Mouse (Mus musculus) lung, embryonic 16.5 days (tissue): ENCODE measurements at regions not wholly inside any gene's neighbourhood (a gene's known extent, or its start where the extent isn't known, plus 50 kb on each side); places are given as distances from the start of the nearest gene placed in this dataset.
A peak's percentile ranks its signal among the peaks of the same experiment; 100 is the strongest.

ENCODE experiments used
- ATAC-seq: fragments of 200-750 bp; cut with Nextera tagmentation; 2 replicates; pipeline ENCODE4 v1.8.0; 2017; ENCODE audit warnings: low read depth, mild to moderate bottlenecking, moderate library complexity
- H3K27ac ChIP-seq: fragments of 300-500 bp; sonication (generic); 2 replicates; pipeline ENCODE4 v1.5.1; 2014; ENCODE audit warnings: mild to moderate bottlenecking, control low read depth, low read length
- H3K27me3 ChIP-seq: fragments of 300-500 bp; sonication (generic); 2 replicates; pipeline ENCODE4 v1.6.1; 2014; ENCODE audit warnings: low read depth, low read length, mixed read lengths; ENCODE audit not compliant: control insufficient read depth, insufficient read depth
- H3K36me3 ChIP-seq: fragments of 300-500 bp; sonication (generic); 2 replicates; pipeline ENCODE4 v1.6.1; 2014; ENCODE audit warnings: low read length; ENCODE audit not compliant: control insufficient read depth, insufficient read depth
- H3K4me1 ChIP-seq: fragments of 300-500 bp; sonication (generic); replicated peaks from 2 replicates; pipeline ENCODE4 v1.6.1; 2014; ENCODE audit warnings: low read length, mixed read lengths; ENCODE audit not compliant: control insufficient read depth, insufficient read depth
- H3K4me2 ChIP-seq: fragments of 300-500 bp; sonication (generic); 2 replicates; pipeline ENCODE4 v1.6.1; 2014; ENCODE audit warnings: low read depth, low read length, control low read depth
- H3K4me3 ChIP-seq: fragments of 300-500 bp; sonication (generic); 2 replicates; pipeline ENCODE4 v1.5.1; 2014; ENCODE audit warnings: mild to moderate bottlenecking, low read length, control low read depth
- H3K9ac ChIP-seq: fragments of 300-500 bp; sonication (generic); 2 replicates; pipeline ENCODE4 v1.6.1; 2014; ENCODE audit warnings: low read length, control low read depth
- H3K9me3 ChIP-seq: fragments of 300-500 bp; sonication (generic); 2 replicates; pipeline ENCODE4 v1.6.1; 2016; ENCODE audit warnings: low read length; ENCODE audit not compliant: control insufficient read depth
- WGBS: fragments of 180-500 bp; shearing (Covaris S2); extraction: QIAGEN DNeasy Blood & Tissue Kit; methylation state at CpG from one replicate; pipeline ENCODE4 v1.1.7; 2014; 5-methylcytosine and 5-hydroxymethylcytosine counted together

DNA sequence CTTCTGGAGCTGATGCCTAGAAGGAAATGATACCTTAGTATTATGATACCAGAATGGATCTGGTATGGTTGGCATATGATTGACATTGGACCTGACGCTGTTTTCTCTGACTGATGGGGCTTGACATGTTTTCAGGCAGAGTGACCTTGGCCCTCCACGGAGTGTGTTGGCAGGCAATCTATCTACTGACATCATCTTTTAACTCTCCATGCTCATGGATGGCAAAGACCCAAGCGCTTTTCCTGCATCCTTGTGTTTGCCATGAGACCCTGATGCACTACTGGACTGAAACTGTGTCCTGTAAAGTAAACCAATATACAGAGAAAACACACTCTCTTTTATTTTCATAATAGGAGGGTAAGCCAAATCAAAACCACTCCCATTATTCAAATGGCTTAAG is 872.1 kb downstream of the A830018L16Rik start:
- Histone ChIP-seq H3K4me2 (no peak overlapping the region), H3K27me3 (no peaks in the 10 kb centered on the region), H3K36me3 (no peaks in the 10 kb centered on the region), H3K9ac (no peak overlapping the region), H3K27ac (no peak overlapping the region), H3K4me3 (no peak overlapping the region), H3K9me3 (no peaks in the 10 kb centered on the region), H3K4me1 (no peaks in the 10 kb centered on the region)
- no peak for ATAC-seq
- 53% methylated on average over 3 of the region's 3 CpGs for WGBS

DNA sequence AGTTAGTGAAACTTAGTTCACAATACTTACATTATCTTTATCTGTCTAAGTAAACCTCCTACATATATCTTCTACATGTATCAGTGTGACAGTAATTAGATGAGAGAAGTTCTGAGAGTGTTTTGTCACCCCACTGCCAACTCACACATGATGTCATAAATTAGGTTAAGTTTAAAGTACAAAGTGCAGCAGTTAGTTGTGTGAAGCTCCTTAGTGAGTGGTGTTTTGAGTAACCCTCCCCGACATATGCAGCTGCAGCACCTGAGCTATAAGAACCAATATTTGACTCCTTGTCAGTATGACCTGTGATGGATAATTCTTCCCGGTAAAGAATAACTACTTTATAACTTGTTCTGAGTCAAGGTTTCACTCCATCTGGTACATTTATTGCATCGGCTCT is 874.6 kb downstream of the A830018L16Rik start:
- H3K4me3 ChIP-seq, result no peak overlapping the region
- H3K9me3 ChIP-seq, result no peaks in the 10 kb centered on the region
- H3K9ac ChIP-seq, result no peak overlapping the region
- H3K36me3 ChIP-seq, result no peaks in the 10 kb centered on the region
- no peaks in the 10 kb centered on the region; the same call in 1 of the 2 replicates for H3K4me1 ChIP-seq
- no peak for ATAC-seq
- no peaks in the 10 kb centered on the region for H3K27me3 ChIP-seq
- WGBS, result 53% methylated on average over 3 of the region's 3 CpGs
- H3K27ac ChIP-seq, result no peak overlapping the region
- no peak overlapping the region for H3K4me2 ChIP-seq

DNA sequence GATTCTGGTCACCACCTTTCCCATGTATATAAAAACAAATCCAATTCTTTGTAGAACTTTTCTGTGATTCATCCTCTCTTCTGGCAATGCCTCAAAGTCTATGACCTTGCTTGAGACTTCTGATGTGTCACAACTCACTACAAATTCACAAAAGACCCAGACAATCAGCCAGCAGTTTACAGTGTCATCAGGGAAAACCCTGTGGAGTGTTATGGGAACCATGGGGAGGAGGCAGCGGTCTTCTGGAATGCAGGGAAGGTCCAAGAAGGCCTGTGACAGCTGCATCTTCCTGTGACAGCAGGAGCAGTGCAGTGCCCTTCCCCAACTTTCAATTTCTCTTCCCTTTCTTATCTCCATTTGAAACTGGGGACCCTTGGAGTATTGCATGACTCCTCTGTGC is 877.9 kb downstream of the A830018L16Rik start:
- no peaks in the 10 kb centered on the region for H3K27me3 ChIP-seq
- H3K4me2 ChIP-seq, result no peak overlapping the region
- no peaks in the 10 kb centered on the region for H3K9me3 ChIP-seq
- no peaks in the 10 kb centered on the region; the same call in 1 of the 2 replicates for H3K4me1 ChIP-seq
- H3K4me3 ChIP-seq, result no peak overlapping the region
- peak; percentile 73 for ATAC-seq
- no peak overlapping the region for H3K27ac ChIP-seq
- H3K9ac ChIP-seq, result no peak overlapping the region
- H3K36me3 ChIP-seq, result no peaks in the 10 kb centered on the region
- WGBS, result 25% methylated on average over 1 of the region's 1 CpGs

DNA sequence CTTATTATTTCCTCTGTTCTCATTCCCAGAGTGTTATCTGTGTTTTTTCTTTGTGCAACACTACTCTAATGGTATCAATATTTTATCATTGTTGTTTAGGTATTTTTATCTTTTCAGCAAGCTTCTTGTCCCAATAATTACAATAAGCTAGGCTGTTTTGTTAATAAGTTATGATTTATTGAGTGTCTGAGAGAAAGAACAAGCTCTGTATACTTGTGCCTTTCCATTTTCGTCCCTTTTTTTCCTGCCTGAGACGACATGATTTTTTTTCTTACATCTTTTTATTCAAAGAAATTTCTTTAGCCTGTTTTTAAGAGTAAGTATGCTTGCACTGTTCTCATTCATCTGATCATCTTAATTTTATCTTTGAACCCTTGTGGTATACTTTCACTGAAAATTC is 904.1 kb downstream of the A830018L16Rik start:
- H3K9me3 ChIP-seq, result no peaks in the 10 kb centered on the region
- WGBS, result 33% methylated on average over 2 of the region's 2 CpGs
- H3K27me3 ChIP-seq, result no peaks in the 10 kb centered on the region
- ATAC-seq, result 0 out of 2 replicates have a peak, but pooled peaks have one; percentile 26
- no peak overlapping the region for H3K4me2 ChIP-seq
- H3K27ac ChIP-seq, result no peak overlapping the region
- no peaks in the 10 kb centered on the region for H3K36me3 ChIP-seq
- H3K4me1 ChIP-seq, result no peaks in the 10 kb centered on the region
- no peak overlapping the region for H3K9ac ChIP-seq
- H3K4me3 ChIP-seq, result no peak overlapping the region

DNA sequence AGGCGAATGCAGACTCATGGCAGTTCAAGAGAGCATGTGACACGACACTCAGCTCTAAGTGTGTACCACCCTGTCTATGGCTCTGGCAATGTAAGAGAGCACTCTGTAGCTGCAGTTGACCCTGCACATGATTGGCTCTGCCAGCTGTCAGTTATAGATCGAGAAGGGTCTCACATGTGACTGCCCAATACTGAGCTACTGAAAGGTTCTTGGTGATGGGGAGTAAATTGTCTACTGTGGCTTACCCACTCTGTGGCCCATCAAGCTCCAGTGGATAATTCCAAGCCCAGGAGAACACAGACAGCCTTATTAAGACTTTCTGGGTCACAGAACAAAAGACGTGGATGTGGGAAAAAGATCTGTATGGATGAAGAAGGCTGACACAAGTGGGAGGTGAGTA is 920.3 kb downstream of the A830018L16Rik start:
- ATAC-seq, result no peak
- H3K36me3 ChIP-seq, result no peaks in the 10 kb centered on the region
- no peaks in the 10 kb centered on the region for H3K9me3 ChIP-seq
- H3K4me1 ChIP-seq, result no peaks in the 10 kb centered on the region
- WGBS, result 83% methylated on average over 4 of the region's 4 CpGs
- no peak overlapping the region for H3K9ac ChIP-seq
- H3K27me3 ChIP-seq, result no peaks in the 10 kb centered on the region
- no peak overlapping the region for H3K27ac ChIP-seq
- no peak overlapping the region for H3K4me3 ChIP-seq
- H3K4me2 ChIP-seq, result no peak overlapping the region

DNA sequence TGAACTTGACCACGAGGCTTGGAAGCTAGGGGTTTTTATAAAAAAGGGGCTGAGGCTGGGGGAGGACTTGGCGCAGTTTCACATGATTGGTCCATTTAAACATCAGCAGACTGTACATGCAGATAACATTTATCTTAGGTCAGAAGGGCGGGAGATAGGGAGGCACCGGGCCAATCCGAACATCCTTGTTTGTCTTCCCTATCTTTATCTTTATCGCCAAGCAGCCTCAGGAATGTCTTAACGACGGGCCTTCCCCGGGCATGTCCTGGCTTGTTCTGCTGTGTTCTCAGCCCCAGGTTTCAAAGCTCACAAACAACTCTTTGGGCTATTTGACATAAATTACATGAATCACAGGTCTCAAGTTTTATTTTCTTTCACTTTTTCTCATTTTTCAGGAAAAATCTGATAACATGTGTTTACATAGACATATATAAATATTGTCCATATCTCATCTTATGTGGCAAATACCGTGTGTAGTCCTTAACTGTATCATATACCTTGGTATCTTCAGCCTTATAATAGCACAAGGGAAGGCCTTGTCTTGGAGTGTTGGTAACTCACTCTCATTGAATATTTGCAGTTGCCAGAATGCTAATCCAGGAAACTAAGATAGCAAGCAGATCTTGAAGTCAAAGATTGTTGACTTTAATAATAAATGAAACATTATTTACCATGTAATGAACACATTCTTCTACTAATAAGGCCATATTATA is 931.0 kb downstream of the A830018L16Rik start:
- WGBS, result 37% methylated on average over 10 of the region's 10 CpGs
- H3K36me3 ChIP-seq, result no peaks in the 10 kb centered on the region
- H3K27ac ChIP-seq, result peak overlapping the region; percentile 43
- no peak overlapping the region for H3K4me3 ChIP-seq
- no peak overlapping the region for H3K4me2 ChIP-seq
- no peaks in the 10 kb centered on the region for H3K27me3 ChIP-seq
- 0 out of 2 replicates have a peak, but pooled peaks cover 3% of the 10 kb centered on the region for H3K4me1 ChIP-seq
- ATAC-seq, result peak; percentile 68
- H3K9me3 ChIP-seq, result peaks cover 3% of the 10 kb centered on the region
- no peak overlapping the region for H3K9ac ChIP-seq

DNA sequence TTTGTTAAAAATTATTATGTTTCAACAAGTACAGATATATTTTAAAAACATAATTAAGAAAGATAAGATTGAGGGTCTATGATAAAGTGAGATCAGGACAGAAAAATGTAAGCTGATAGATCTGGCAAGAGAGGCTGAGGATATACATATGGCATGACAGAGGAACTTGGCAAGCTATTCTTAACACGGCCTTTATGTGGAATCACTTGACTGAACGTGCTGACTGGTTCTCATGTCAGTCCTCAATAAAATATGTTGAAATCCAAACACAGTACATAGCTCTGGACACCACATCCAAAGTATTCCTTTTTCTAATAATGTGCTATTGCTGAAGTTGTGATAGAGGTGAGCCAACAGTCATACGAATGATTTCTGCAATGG is 931.5 kb downstream of the A830018L16Rik start:
- peak; percentile 97 for ATAC-seq
- Histone ChIP-seq H3K36me3 (no peaks in the 10 kb centered on the region), H3K4me3 (no peak overlapping the region), H3K4me2 (no peak overlapping the region), H3K4me1 (0 out of 2 replicates have a peak, but pooled peaks cover 3% of the 10 kb centered on the region), H3K27ac (no peak overlapping the region), H3K9ac (no peak overlapping the region), H3K9me3 (peaks cover 3% of the 10 kb centered on the region), H3K27me3 (no peaks in the 10 kb centered on the region)
- WGBS, result 42% methylated on average over 3 of the region's 3 CpGs

DNA sequence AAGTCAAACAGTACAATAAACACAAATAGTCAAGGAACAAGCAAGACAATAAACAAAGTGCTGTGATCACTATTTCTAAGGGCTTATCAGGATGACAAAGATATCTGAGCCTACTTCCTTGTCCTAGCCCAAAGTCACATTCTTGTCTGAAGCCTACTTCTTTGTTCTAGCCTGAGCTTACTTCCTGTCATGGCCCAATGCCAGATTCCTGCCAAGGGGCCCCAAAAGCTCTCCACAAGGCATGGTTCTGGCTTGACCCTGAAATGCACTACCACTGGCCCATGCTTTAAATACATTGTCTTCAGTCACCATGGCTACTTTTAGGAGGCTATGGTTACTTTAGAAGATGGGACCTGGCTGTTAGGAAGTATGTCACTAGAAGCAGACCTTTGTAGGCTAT is 940.6 kb downstream of the A830018L16Rik start:
- H3K27me3 ChIP-seq, result no peaks in the 10 kb centered on the region
- no peak overlapping the region for H3K4me2 ChIP-seq
- H3K9ac ChIP-seq, result no peak overlapping the region
- no peak for ATAC-seq
- H3K4me3 ChIP-seq, result no peak overlapping the region
- H3K36me3 ChIP-seq, result no peaks in the 10 kb centered on the region
- H3K9me3 ChIP-seq, result peaks cover 2% of the 10 kb centered on the region; the same call in 1 of the 2 replicates
- H3K27ac ChIP-seq, result no peak overlapping the region
- H3K4me1 ChIP-seq, result no peaks in the 10 kb centered on the region

DNA sequence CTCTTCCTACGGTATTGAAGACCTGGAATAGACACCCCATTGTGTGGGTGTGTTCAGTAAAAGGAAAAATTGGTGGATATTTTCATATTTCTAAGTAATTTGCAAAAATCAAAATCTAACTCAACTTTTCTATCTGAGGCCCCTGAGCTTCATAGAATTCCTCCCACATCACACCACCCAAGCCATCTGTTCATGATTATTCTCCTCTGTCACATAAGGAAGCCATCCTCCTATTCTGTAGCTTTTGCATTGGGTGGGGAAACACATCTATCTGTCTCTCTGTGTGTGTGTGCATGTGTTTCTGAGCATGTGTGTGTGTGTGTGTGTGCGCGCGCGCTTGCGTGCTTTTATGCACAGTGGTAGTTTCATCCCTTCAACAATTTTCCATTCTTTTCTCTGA is 954.0 kb downstream of the A830018L16Rik start:
- no peak for ATAC-seq
- Histone ChIP-seq H3K9ac (no peak overlapping the region), H3K4me3 (no peak overlapping the region), H3K36me3 (no peaks in the 10 kb centered on the region), H3K27me3 (no peaks in the 10 kb centered on the region), H3K9me3 (no peaks in the 10 kb centered on the region), H3K4me2 (no peak overlapping the region), H3K27ac (no peak overlapping the region), H3K4me1 (no peaks in the 10 kb centered on the region)
- WGBS, result 93% methylated on average over 6 of the region's 6 CpGs

DNA sequence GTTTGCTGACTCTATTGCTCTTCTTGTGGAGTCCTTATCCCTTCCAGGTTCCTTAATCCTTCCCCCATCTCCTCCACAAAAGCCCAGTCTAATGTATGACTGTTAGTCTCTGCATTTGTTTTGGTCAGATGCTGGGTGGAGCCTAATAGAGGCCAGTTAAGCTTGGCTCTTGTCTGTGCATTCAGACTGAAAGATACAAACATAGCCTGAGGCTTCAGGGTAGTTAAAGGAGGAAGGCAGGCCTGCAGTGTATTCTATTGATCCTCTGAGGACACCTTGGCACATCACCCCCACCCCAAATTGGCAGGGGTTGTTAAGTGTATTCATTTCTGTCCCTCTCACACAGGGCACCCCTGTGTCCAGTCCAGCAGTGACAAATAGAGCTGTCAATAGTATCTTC is 959.1 kb downstream of the A830018L16Rik start:
- Histone ChIP-seq H3K27ac (no peak overlapping the region), H3K4me3 (no peak overlapping the region), H3K27me3 (no peaks in the 10 kb centered on the region), H3K4me1 (no peaks in the 10 kb centered on the region), H3K36me3 (no peaks in the 10 kb centered on the region), H3K9ac (no peak overlapping the region), H3K4me2 (no peak overlapping the region), H3K9me3 (no peaks in the 10 kb centered on the region)
- ATAC-seq, result no peak
